Mouse (Mus musculus) CH12.LX (cell line): ENCODE measurements around the gene Chst2. TPM values are rescaled to one million over a fixed set of nuclear protein-coding genes. Genes with fewer than 3 reads are reported as not detected.

Experiments used
- DNase-seq: peaks from one replicate; pipeline ENCODE4 v3.0.0-alpha.2; 2013; ENCODE audit errors: extremely low read depth
- H3K27ac ChIP-seq: 2 replicates; pipeline ENCODE4 v1.5.1; 2012; ENCODE audit warnings: low read depth, mild to moderate bottlenecking, control low read depth, moderate library complexity; ENCODE audit not compliant: insufficient read depth
- H3K27me3 ChIP-seq: replicated peaks from 2 replicates; pipeline ENCODE3; 2012; ENCODE audit warnings: inconsistent platforms
- H3K36me3 ChIP-seq, 2 experiments: replicated peaks in 1 of 2; 2 replicates each; pipeline versions ENCODE3 to v1.6.1; 2012; ENCODE audit warnings: inconsistent platforms in 1 of 2, low read length in 1 of 2, mild to moderate bottlenecking in 1 of 2, mixed read lengths in 1 of 2, moderate library complexity in 1 of 2; ENCODE audit not compliant: control insufficient read depth in 1 of 2, insufficient read depth in 1 of 2
- H3K4me1 ChIP-seq, 2 experiments: 2 replicates each; pipeline ENCODE4 v1.6.1; 2012; ENCODE audit warnings: inconsistent platforms in 1 of 2, moderate library complexity in 1 of 2; ENCODE audit not compliant: insufficient read depth in 2 of 2, control insufficient read depth in 1 of 2
- H3K4me2 ChIP-seq: 2 replicates; pipeline ENCODE4 v1.6.1; 2012; ENCODE audit warnings: low read depth, mild to moderate bottlenecking, control low read depth; ENCODE audit not compliant: poor library complexity, insufficient read depth, severe bottlenecking
- H3K4me3 ChIP-seq, 3 experiments: fragments of 150-350 bp in 1 of 3; sonication (generic) in 1 of 3; replicated peaks in 1 of 3; 2 replicates each; pipeline versions ENCODE3 to v1.5.1; 2011 to 2012; ENCODE audit warnings: low read depth in 2 of 3, low read length in 2 of 3, mild to moderate bottlenecking in 2 of 3, moderate library complexity in 2 of 3, control low read depth in 1 of 3, improper control_type of control experiment in 1 of 3, inconsistent platforms in 1 of 3, mixed read lengths in 1 of 3; ENCODE audit not compliant: poor library complexity in 1 of 3
- H3K79me2 ChIP-seq: replicated peaks from 2 replicates; pipeline ENCODE4 v1.6.1; 2012; ENCODE audit warnings: mild to moderate bottlenecking, moderate library complexity; ENCODE audit not compliant: control insufficient read depth, poor library complexity, insufficient read depth, severe bottlenecking; ENCODE audit errors: extremely low read depth
- H3K9ac ChIP-seq: 2 replicates; pipeline ENCODE4 v1.6.1; 2012; ENCODE audit warnings: low read depth, mild to moderate bottlenecking, control low read depth, moderate library complexity; ENCODE audit not compliant: insufficient read depth
- H3K9me3 ChIP-seq: replicated peaks from 2 replicates; pipeline ENCODE3; 2012; ENCODE audit warnings: low read length, inconsistent platforms, mixed read lengths
- BHLHE40 ChIP-seq: IDR thresholded peaks from 2 replicates; pipeline ENCODE4 v1.6.1; 2011; ENCODE audit warnings: mild to moderate bottlenecking, low read depth, low read length, improper control_type of control experiment
- CHD1 ChIP-seq: IDR thresholded peaks from 2 replicates; pipeline ENCODE4 v1.6.1; 2012; ENCODE audit warnings: low read depth, low read length, improper control_type of control experiment, inconsistent platforms
- CHD2 ChIP-seq: IDR thresholded peaks from 2 replicates; pipeline ENCODE4 v1.6.1; 2011; ENCODE audit warnings: low read length, improper control_type of control experiment
- CTCF ChIP-seq, 2 experiments: IDR thresholded peaks in 1 of 2; conservative IDR thresholded peaks in 1 of 2; 2 replicates each; pipeline ENCODE4 v1.5.1; 2011 to 2012; ENCODE audit warnings: low read depth in 2 of 2, low read length in 2 of 2, improper control_type of control experiment in 1 of 2, inconsistent platforms in 1 of 2, mild to moderate bottlenecking in 1 of 2, moderate library complexity in 1 of 2
- E2F4 ChIP-seq: IDR thresholded peaks from 2 replicates; pipeline ENCODE4 v1.6.1; 2011; ENCODE audit warnings: low read depth, low read length, improper control_type of control experiment; ENCODE audit not compliant: insufficient replicate concordance
- ELF1 ChIP-seq: IDR thresholded peaks from 2 replicates; pipeline ENCODE4 v1.6.1; 2014; ENCODE audit warnings: low read depth, mild to moderate bottlenecking, inconsistent platforms, low read length, improper control_type of control experiment
- EP300 ChIP-seq: IDR thresholded peaks from 2 replicates; pipeline ENCODE4 v1.6.1; 2011; ENCODE audit warnings: low read length, improper control_type of control experiment
- ETS1 ChIP-seq: conservative IDR thresholded peaks from 2 replicates; pipeline ENCODE4 v1.6.1; 2012; ENCODE audit warnings: low read depth, mild to moderate bottlenecking, inconsistent platforms, low read length, improper control_type of control experiment, moderate library complexity
- GABPA ChIP-seq: IDR thresholded peaks from 2 replicates; pipeline ENCODE4 v1.6.1; 2012; ENCODE audit warnings: low read depth, low read length, improper control_type of control experiment, inconsistent platforms; ENCODE audit not compliant: insufficient replicate concordance
- IRF4 ChIP-seq: IDR thresholded peaks from 2 replicates; pipeline ENCODE4 v1.6.1; 2014; ENCODE audit warnings: low read depth, mild to moderate bottlenecking, inconsistent platforms, low read length, improper control_type of control experiment
- JUND ChIP-seq: conservative IDR thresholded peaks from 2 replicates; pipeline ENCODE4 v1.6.1; 2011; ENCODE audit warnings: low read depth, low read length, improper control_type of control experiment
- MAX ChIP-seq: IDR thresholded peaks from 2 replicates; pipeline ENCODE4 v1.6.1; 2011; ENCODE audit warnings: low read length, improper control_type of control experiment
- MEF2A ChIP-seq: IDR thresholded peaks from 2 replicates; pipeline ENCODE4 v1.6.1; 2014; ENCODE audit warnings: low read depth, mild to moderate bottlenecking, inconsistent platforms, low read length, improper control_type of control experiment, borderline replicate concordance
- MXI1 ChIP-seq: IDR thresholded peaks from 2 replicates; pipeline ENCODE4 v1.6.1; 2011; ENCODE audit warnings: mild to moderate bottlenecking, low read depth, low read length, improper control_type of control experiment
- NRF1 ChIP-seq: IDR thresholded peaks from 2 replicates; pipeline ENCODE4 v1.6.1; 2014; ENCODE audit warnings: low read depth, mild to moderate bottlenecking, inconsistent platforms, low read length, improper control_type of control experiment, moderate library complexity
- PAX5 ChIP-seq: IDR thresholded peaks from 2 replicates; pipeline ENCODE4 v1.6.1; 2012; ENCODE audit warnings: low read length, inconsistent platforms, mixed read lengths
- POLR2A ChIP-seq: IDR thresholded peaks from 2 replicates; pipeline ENCODE4 v1.6.1; 2011; ENCODE audit warnings: low read depth, mild to moderate bottlenecking, improper control_type of control experiment, low read length
- POLR2AphosphoS2 ChIP-seq: IDR thresholded peaks from 2 replicates; pipeline ENCODE4 v1.6.1; 2011; ENCODE audit warnings: low read depth, low read length, improper control_type of control experiment
- RAD21 ChIP-seq: IDR thresholded peaks from 2 replicates; pipeline ENCODE4 v1.6.1; 2011; ENCODE audit warnings: low read depth, mild to moderate bottlenecking, low read length, improper control_type of control experiment, moderate library complexity
- RCOR1 ChIP-seq: conservative IDR thresholded peaks from 2 replicates; pipeline ENCODE4 v1.6.1; 2012; ENCODE audit warnings: low read depth, mild to moderate bottlenecking, inconsistent platforms, low read length, improper control_type of control experiment
- SMC3 ChIP-seq: IDR thresholded peaks from 2 replicates; pipeline ENCODE4 v1.6.1; 2011; ENCODE audit warnings: low read depth, low read length, improper control_type of control experiment
- TBP ChIP-seq: conservative IDR thresholded peaks from 2 replicates; pipeline ENCODE4 v1.6.1; 2011; ENCODE audit warnings: low read depth, low read length, improper control_type of control experiment
- UBTF ChIP-seq: IDR thresholded peaks from 2 replicates; pipeline ENCODE4 v1.6.1; 2012; ENCODE audit warnings: low read depth, mild to moderate bottlenecking, inconsistent platforms, low read length, improper control_type of control experiment, moderate library complexity
- USF2 ChIP-seq: conservative IDR thresholded peaks from 2 replicates; pipeline ENCODE4 v1.6.1; 2011; ENCODE audit warnings: low read depth, low read length, improper control_type of control experiment
- ZC3H11A ChIP-seq: IDR thresholded peaks from 2 replicates; pipeline ENCODE4 v1.6.1; 2012; ENCODE audit warnings: low read depth, mild to moderate bottlenecking, inconsistent platforms, low read length, improper control_type of control experiment
- ZKSCAN1 ChIP-seq: IDR thresholded peaks from 2 replicates; pipeline ENCODE4 v1.6.1; 2012; ENCODE audit warnings: low read depth, inconsistent platforms, low read length, improper control_type of control experiment, borderline replicate concordance
- dilution Hi-C: fragments of 300-500 bp; cut with MboI; formaldehyde crosslinking; loops from 2 replicates; pipeline ENCODE4 v1.14.3; 2020; ENCODE audit warnings: low sequenced_read_pairs; ENCODE audit not compliant: extremely low pct_unique_long_range_greater_than_20kb, extremely low pct_ligation_motif_present
- in situ Hi-C: fragments of 300-500 bp; cut with MboI; formaldehyde crosslinking; loops from 3 replicates; pipeline ENCODE4 v1.14.3; 2019; ENCODE audit warnings: low sequenced_read_pairs, low pct_ligation_motif_present, low pct_unique_long_range_greater_than_20kb, mixed read lengths
- polyA plus RNA-seq: library from polyadenylated mRNA; unstranded; fragments of >175 nt; gene quantifications from 2 replicates; pipeline ENCODE4 v1.2.1, GENCODE M21; 2012; ENCODE audit warnings: low read depth; ENCODE audit not compliant: insufficient read length
- total RNA-seq, 2 experiments: library from RNA; depleted of rRNA; stranded (reverse); fragments of 300-350 nt in 1 of 2; fragments of >200 nt in 1 of 2; gene quantifications; 2 replicates each; pipeline ENCODE4 v1.2.3; 2012 to 2014

Chst2 gene
- not detected in 2 replicates for total RNA-seq (2012; rRNA removed)
- total RNA-seq (2014; rRNA removed): not detected in 2 replicates
- polyA plus RNA-seq: not detected in 2 replicates

DNA sequence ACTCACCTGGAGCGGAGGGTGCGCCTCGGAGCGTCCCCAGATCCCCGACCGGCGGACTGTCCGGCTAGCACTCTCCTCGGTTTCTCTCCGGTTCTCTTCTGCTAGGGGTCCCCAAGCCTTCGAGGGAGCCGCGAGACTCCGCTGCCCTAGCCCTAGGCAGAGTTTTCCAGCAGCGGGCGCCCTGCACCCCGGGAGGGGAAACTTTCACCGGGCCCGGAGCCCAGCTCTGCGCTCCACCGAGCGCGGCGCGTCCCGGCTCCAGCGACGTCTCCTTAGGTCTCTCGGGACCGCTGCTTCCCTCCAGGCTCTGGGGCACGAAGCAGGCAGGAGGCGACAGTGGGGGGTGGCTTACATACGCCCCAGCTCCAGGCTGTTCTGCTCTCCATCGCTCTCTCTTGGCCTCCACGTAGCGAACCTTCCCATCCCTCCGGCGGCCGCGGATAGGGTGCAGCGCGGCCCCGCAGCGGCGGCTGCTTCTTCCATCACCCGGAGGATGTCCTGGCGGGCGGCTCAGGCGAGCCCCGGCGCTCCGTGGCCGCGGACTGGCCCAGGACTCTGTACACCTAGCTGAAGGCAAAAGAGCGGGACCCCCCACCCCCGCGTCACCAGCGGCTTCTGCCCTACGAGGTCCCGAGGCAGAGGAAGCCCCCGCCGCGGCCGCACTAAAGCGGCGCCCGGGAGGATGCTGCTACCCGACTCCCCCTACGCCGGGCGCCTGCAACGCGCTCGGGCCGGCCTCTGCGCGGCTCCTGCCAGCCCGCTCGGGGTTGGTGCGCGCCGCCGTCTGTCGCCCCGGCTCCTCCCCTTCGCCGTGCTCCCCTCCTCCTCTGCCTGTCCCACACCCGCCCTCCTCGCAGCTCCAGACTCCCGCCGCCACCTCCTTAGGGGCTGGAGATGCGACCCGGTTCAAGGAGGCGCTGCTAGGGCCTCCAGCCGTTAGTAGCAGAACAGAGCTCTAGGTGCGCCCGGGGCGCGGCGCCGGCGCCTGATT, at the start of gene Chst2:
Chst2 (minus strand) TSS at position 152 of the 991 bp plus-strand sequence.
- Histone ChIP-seq H3K9ac (no peak within 1 kb of the TSS), H3K79me2 (no peaks in the 10 kb centered on the region), H3K36me3 (no peaks in the 10 kb centered on the region), H3K4me3 (no peak within 1 kb of the TSS), H3K9me3 (peaks cover 27% of the 10 kb centered on the region), H3K27me3 (no peaks in the 10 kb centered on the region), H3K4me1 (no peaks in the 10 kb centered on the region), H3K27ac (no peak within 1 kb of the TSS), H3K4me2 (no peak within 1 kb of the TSS)
- dilution Hi-C loops (no loop called here), in situ Hi-C loops (loop anchor here (25.0 kb wide), 1 partner anchor 670 kb away; no protein-coding TSS in a partner anchor)
- DNase-seq: no peak
- no peak for TF ChIP-seq NRF1
- TF ChIP-seq BHLHE40: no peak
- no peak for TF ChIP-seq POLR2A
- no peak for TF ChIP-seq MAX
- TF ChIP-seq ELF1: no peak
- TF ChIP-seq CHD2: no peak
- TF ChIP-seq JUND: no peak
- no peak for TF ChIP-seq ZC3H11A
- no peak for TF ChIP-seq CHD1
- TF ChIP-seq RCOR1: no peak
- TF ChIP-seq GABPA: no peak
- no peak for TF ChIP-seq ZKSCAN1
- TF ChIP-seq IRF4: no peak
- TF ChIP-seq MXI1: no peak
- no peak for TF ChIP-seq CTCF (conservative IDR thresholded peaks at IDR 0.05 in 1 of 2, IDR thresholded peaks at IDR 0.05 in 1 of 2; ENCODE audit: low read depth in 2 of 2, low read length in 2 of 2)
- TF ChIP-seq POLR2AphosphoS2: no peak
- no peak for TF ChIP-seq TBP
- TF ChIP-seq UBTF: no peak

DNA sequence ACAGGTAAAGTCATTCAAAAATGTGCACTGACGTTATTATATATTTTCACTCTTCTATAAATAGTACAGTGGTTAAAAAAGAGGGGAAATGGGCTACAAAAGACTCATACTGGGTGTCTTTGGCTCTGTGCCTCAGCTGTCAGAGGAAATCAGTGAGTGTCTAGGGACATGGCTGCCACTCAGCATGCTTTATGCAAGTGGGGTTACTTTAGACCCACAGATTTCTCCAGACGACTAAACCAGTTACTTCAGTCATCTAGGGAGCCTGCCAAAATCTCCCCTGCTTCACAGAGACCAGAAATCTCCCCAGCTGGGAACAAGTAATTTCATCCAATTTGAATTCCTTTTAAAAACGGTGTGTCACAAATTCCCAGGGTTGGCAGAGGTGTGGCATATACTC, 45.4 kb upstream of the Chst2 start:
- H3K9ac ChIP-seq: no peak overlapping the region
- dilution Hi-C loops (no loop called here), in situ Hi-C loops (no loop called here)
- peaks cover 3% of the 10 kb centered on the region for H3K9me3 ChIP-seq
- H3K27ac ChIP-seq: no peak overlapping the region
- H3K36me3 ChIP-seq: peaks cover 0 to 33% of the 10 kb centered on the region in 2 experiments
- no peaks in the 10 kb centered on the region for H3K79me2 ChIP-seq
- no peak for TF ChIP-seq MEF2A
- TF ChIP-seq E2F4: no peak
- TF ChIP-seq ETS1: no peak
- TF ChIP-seq PAX5: no peak
- no peak for TF ChIP-seq EP300
- no peak for TF ChIP-seq USF2
- no peak for TF ChIP-seq MXI1
- TF ChIP-seq ZC3H11A: no peak
- no peak for TF ChIP-seq RAD21
- no peak for TF ChIP-seq SMC3
- H3K4me3 ChIP-seq: no peak overlapping the region
- no peaks in the 10 kb centered on the region for H3K4me1 ChIP-seq
- H3K27me3 ChIP-seq: no peaks in the 10 kb centered on the region
- peak; percentile 12 for DNase-seq
- H3K4me2 ChIP-seq: no peak overlapping the region
